Mouse (Mus musculus): Measurements from ENCODE around the gene Dok3. TPM values are rescaled to one million over a fixed set of nuclear protein-coding genes. Genes with fewer than 3 reads are reported as not detected.
"Not testable (repeated sequence)": the region's sequence is repeated elsewhere in the genome, so short reads cannot be mapped to it uniquely, and the experiment has no call there.

The Dok3 gene
- polyA plus RNA-seq, 1 experiment: 1.00 TPM

DNA sequence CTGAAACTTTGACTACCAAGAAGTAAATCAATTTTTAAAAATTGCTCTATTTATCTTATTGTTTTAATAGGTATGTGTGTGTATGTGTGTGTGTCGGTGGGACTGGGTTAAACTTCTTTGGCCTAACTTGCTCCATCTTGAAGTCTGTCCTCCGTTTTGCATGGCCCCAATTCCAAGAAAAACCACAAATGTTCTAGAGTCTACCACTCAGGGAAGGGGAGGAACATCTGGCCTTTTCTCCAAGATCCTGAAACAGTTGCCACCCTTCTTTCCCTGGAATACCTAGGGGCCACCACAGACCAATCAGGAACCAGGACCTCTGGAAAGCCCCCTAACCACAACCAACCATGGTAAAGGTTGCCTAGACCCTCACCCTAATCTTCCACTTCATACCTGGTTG lies 42.9 kb upstream of the Dok3 start:
- Histone ChIP-seq H3K4me2 (ENCODE audit: low read depth) (peak overlapping the region; percentile 94), H3K36me3 (ENCODE audit: control insufficient read depth, insufficient read depth) (no peaks in the 10 kb centered on the region), H3K79me2 (ENCODE audit: control insufficient read depth, insufficient read depth) (peaks cover 46% of the 10 kb centered on the region), H3ac (ENCODE audit: control insufficient read depth, insufficient read length) (no peak overlapping the region), H3K27me3 (ENCODE audit: control insufficient read depth, insufficient read depth, insufficient read length) (no peaks in the 10 kb centered on the region), H3K4me3 (peak overlapping the region; percentile 87)
- no peak for TF ChIP-seq E2F4 (IDR thresholded peaks at IDR 0.05; ENCODE audit: insufficient read depth)
- no peak for TF ChIP-seq MAX (IDR thresholded peaks at IDR 0.05; ENCODE audit: low read depth)
- TF ChIP-seq USF1 (IDR thresholded peaks at IDR 0.05; ENCODE audit: low read depth): no peak

DNA sequence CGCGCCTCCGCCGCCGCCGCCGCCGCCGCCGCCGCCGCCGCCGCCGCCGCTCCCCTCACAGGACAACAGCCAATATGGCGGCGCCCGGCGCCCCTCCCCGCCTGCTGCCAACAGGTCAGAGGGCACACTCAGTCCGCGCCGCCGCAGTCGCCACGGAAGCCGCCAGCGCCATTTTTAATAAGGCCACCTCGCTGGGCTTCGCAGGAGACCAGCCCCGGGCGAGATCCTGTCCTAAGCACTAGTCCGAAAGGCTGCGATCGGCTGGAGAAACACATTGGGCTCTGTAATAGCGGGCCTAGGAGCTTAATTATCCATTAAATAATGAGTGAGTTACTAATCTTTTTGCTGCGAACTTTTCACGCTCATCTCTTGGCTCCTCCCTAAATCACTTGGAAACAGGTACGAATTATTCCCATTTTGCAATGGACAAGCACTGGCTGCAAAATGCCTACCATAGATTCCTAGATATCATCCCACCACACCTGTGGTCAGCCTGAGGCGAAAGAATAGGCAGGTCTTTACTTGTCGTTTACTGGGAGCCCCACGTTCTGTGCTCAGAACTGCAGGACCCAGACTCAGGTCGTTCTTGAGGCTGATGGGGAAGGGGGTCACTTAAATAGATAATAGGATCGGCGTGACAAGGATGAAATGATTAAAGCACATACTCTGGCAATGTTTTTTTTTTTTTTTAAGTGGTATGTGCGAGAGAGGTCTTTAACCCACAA lies 42.1 kb upstream of the Dok3 start, which contains the start of gene Fam193b:
Gene Fam193b (minus strand): TSS at position 94 of the 725 bp plus-strand sequence.
- Histone ChIP-seq H3ac (ENCODE audit: control insufficient read depth, insufficient read length) (peak within 1 kb of the TSS; percentile 69), H3K36me3 (ENCODE audit: control insufficient read depth, insufficient read depth) (no peaks in the 10 kb centered on the region), H3K4me2 (ENCODE audit: low read depth) (peak within 1 kb of the TSS; percentile 99), H3K79me2 (ENCODE audit: control insufficient read depth, insufficient read depth) (peaks cover 54% of the 10 kb centered on the region), H3K4me3 (peak within 1 kb of the TSS; percentile 87), H3K27me3 (ENCODE audit: control insufficient read depth, insufficient read depth, insufficient read length) (no peaks in the 10 kb centered on the region)
- TF ChIP-seq POLR2A (IDR thresholded peaks at IDR 0.05; ENCODE audit: insufficient read length, low read depth): peak; percentile 52
- TF ChIP-seq E2F4 (IDR thresholded peaks at IDR 0.05; ENCODE audit: insufficient read depth): no peak

DNA sequence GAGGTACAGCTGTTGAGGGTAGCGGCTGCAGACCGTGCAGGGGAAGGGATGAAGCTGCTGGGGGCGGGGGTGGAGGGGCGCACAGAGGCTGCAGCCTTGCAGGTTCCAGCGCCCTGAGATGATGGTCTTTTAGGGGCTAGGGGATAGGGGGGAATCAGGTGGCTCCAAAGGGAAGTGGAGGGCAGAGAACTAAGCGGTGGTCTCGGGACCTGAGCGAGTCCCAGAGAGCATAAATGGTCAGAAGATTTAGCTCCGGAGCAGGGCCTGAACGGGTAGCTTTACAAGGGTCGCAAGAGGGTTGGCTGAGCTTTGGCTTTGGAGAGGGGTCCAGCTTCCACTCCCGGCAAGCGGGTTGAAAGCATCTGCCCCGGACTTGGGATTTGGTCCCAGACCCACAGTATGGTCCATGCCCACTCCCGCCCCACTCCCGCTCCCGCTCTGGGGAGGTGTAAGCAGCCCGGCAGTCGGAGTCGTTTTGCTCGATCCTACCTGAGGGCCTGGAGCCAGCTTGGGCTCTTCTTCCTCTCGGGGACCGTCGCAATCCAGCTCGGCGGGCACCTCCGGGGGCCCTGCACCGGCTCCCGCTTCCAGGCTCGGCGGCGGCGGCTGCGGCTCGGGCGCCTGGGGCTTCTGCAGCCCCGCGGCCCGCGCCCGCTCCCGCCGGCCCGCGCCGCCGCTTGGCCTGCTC lies 41.3 kb upstream of the Dok3 start:
- peak overlapping the region; percentile 87 for H3K4me3 ChIP-seq
- H3K4me2 ChIP-seq (ENCODE audit: low read depth): peak overlapping the region; percentile 99
- H3ac ChIP-seq (ENCODE audit: control insufficient read depth, insufficient read length): peak overlapping the region; percentile 69
- no peaks in the 10 kb centered on the region for H3K36me3 ChIP-seq (ENCODE audit: control insufficient read depth, insufficient read depth)
- peaks cover 61% of the 10 kb centered on the region for H3K79me2 ChIP-seq (ENCODE audit: control insufficient read depth, insufficient read depth)
- no peaks in the 10 kb centered on the region for H3K27me3 ChIP-seq (ENCODE audit: control insufficient read depth, insufficient read depth, insufficient read length)
- TF ChIP-seq USF1 (IDR thresholded peaks at IDR 0.05; ENCODE audit: low read depth) (no peak), E2F4 (IDR thresholded peaks at IDR 0.05; ENCODE audit: insufficient read depth) (no peak), MYOG (IDR thresholded peaks at IDR 0.05; ENCODE audit: control insufficient read depth in 1 of 3, insufficient read depth in 1 of 3, insufficient read length in 2 of 3, low read depth in 2 of 3) (peak in 1 of 3 experiments; percentile 50), MYOD1 (IDR thresholded peaks at IDR 0.05; ENCODE audit: control insufficient read depth in 1 of 3, insufficient read length in 2 of 3, low read depth in 2 of 3) (peak in 2 of 3 experiments; percentile 45 to 67)

DNA sequence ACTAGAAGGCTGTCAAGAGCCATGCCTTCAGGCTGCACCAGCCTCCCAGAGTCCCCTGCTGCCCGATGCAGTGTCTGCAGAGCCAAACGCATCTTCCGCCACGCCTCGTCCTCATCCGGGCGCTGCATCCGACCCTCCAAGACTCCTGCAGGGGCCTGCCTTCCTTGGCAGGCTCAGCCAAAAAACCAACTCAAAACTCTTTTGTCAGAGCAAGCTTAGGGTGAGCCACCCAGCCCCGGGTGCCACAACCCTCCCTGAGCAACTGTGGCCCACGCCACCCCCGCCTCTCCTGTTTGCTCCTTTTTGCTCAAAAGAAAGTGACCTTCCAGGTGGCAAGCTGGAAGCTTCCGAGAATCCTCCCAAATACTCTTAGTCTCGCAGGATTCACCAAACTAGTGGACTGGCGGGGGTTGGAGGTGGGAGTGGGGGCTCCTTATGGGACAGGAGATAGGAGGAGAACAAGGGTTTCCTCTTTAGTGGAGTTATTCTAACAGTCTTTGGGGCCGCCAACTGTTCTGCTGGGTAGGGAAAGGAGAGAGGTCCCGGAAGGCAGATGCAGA lies 40.7 kb upstream of the Dok3 start:
- no peaks in the 10 kb centered on the region for H3K27me3 ChIP-seq (ENCODE audit: control insufficient read depth, insufficient read depth, insufficient read length)
- H3K36me3 ChIP-seq (ENCODE audit: control insufficient read depth, insufficient read depth): no peaks in the 10 kb centered on the region
- peak overlapping the region; percentile 69 for H3ac ChIP-seq (ENCODE audit: control insufficient read depth, insufficient read length)
- H3K79me2 ChIP-seq (ENCODE audit: control insufficient read depth, insufficient read depth): peaks cover 67% of the 10 kb centered on the region
- H3K4me2 ChIP-seq (ENCODE audit: low read depth): peak overlapping the region; percentile 99
- TF ChIP-seq POLR2A (IDR thresholded peaks at IDR 0.05; ENCODE audit: insufficient read length, low read depth) (no peak), MAX (IDR thresholded peaks at IDR 0.05; ENCODE audit: low read depth) (no peak), POLR2AphosphoS2 (IDR thresholded peaks at IDR 0.05; ENCODE audit: insufficient read length, low read depth) (no peak), REST (IDR thresholded peaks at IDR 0.05; ENCODE audit: insufficient read depth, insufficient read length) (no peak), TCF3 (IDR thresholded peaks at IDR 0.05; ENCODE audit: insufficient read length, low read depth) (no peak), CEBPB (IDR thresholded peaks at IDR 0.05; ENCODE audit: insufficient read depth, poor library complexity, severe bottlenecking) (no peak), SRF (IDR thresholded peaks at IDR 0.05; ENCODE audit: control insufficient read depth, insufficient read length, low read depth) (no peak), MYOG (IDR thresholded peaks at IDR 0.05; ENCODE audit: control insufficient read depth in 1 of 3, insufficient read depth in 1 of 3, insufficient read length in 2 of 3, low read depth in 2 of 3) (peak in 1 of 3 experiments; percentile 78)
- H3K4me3 ChIP-seq: peak overlapping the region; percentile 87

DNA sequence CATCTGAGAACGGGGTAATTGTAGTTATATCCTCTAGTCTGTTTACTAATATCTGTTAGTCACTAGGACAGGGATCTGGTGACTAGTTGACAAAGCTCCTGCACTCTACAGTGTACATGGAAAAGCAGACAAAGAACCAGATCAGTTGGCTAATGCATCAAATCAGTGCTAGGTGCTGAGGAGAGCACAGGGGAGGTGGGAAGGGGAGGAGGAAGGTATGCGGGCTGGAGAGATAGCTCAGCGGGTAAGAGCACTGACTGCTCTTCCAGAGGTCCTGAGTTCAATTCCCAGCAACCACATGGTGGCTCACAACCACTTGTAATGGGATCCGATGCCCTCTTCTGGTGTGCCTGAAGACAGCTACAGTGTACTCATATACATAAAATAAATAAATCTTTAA lies 39.4 kb upstream of the Dok3 start:
- H3ac ChIP-seq (ENCODE audit: control insufficient read depth, insufficient read length); H3K4me2 ChIP-seq (ENCODE audit: low read depth); H3K27me3 ChIP-seq (ENCODE audit: control insufficient read depth, insufficient read depth, insufficient read length); H3K4me3 ChIP-seq; H3K36me3 ChIP-seq (ENCODE audit: control insufficient read depth, insufficient read depth): not testable (repeated sequence)
- peaks cover 80% of the 10 kb centered on the region for H3K79me2 ChIP-seq (ENCODE audit: control insufficient read depth, insufficient read depth)

DNA sequence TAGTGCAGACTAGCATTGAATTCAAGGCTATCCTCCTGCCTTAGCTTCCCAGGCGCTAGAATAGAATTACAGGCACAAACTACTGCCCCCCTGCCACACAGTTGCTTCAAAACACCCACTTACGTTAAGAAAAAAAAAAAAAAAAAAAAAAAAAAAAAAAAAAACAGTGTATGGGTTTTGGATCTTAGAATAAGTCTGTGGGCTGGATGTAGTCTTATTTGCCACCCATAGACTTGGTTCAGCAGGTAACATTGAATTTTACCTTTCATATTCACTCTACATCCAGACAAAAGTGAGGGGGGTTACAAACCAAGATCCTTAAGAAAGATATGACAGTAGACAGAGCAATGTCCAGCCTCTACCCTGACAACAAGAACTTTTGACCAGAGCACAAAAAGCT lies 38.9 kb upstream of the Dok3 start:
- no peak overlapping the region for H3K4me2 ChIP-seq (ENCODE audit: low read depth)
- peaks cover 85% of the 10 kb centered on the region for H3K79me2 ChIP-seq (ENCODE audit: control insufficient read depth, insufficient read depth)
- no peak for TF ChIP-seq REST (IDR thresholded peaks at IDR 0.05; ENCODE audit: insufficient read depth, insufficient read length)
- TF ChIP-seq POLR2A (IDR thresholded peaks at IDR 0.05; ENCODE audit: insufficient read length, low read depth): no peak
- TF ChIP-seq USF1 (IDR thresholded peaks at IDR 0.05; ENCODE audit: low read depth): no peak
- no peak for TF ChIP-seq SRF (IDR thresholded peaks at IDR 0.05; ENCODE audit: control insufficient read depth, insufficient read length, low read depth)
- no peak for TF ChIP-seq CEBPB (IDR thresholded peaks at IDR 0.05; ENCODE audit: insufficient read depth, poor library complexity, severe bottlenecking)
- no peak for TF ChIP-seq E2F4 (IDR thresholded peaks at IDR 0.05; ENCODE audit: insufficient read depth)
- no peak overlapping the region for H3K4me3 ChIP-seq
- no peak overlapping the region for H3ac ChIP-seq (ENCODE audit: control insufficient read depth, insufficient read length)
- H3K27me3 ChIP-seq (ENCODE audit: control insufficient read depth, insufficient read depth, insufficient read length): no peaks in the 10 kb centered on the region
- H3K36me3 ChIP-seq (ENCODE audit: control insufficient read depth, insufficient read depth): no peaks in the 10 kb centered on the region

All from myocyte (in vitro differentiated cells).